In genomic region chr2:151724094-151724493, GRCm38 (mm10) we compare ENCODE assay signal across 26 mouse cellular contexts. TPM values are rescaled to one million over a fixed set of nuclear protein-coding genes. Genes with fewer than 3 reads are reported as not detected.
DNase-seq lines count a peak whose midpoint lies in the region; ATAC-seq and TF ChIP-seq lines count a peak whose summit lies in the region.
"Had no signal": no experiment of that assay in that cellular context is flagged by ENCODE, and none has a peak within 500 bp of the region (broad histone marks: within the 10 kb centered on the region; RNA-seq: fewer than 3 reads in every experiment).

No protein-coding gene starts in this region.

- no peak overlapping the region for H3K27ac ChIP-seq in liver, embryonic 14.5 days
- no peak overlapping the region for H3K27ac ChIP-seq in liver, embryonic 11.5 days (ENCODE audit: low read depth, low read length)
- H3K27ac ChIP-seq in liver, embryonic 16.5 days (ENCODE audit: low read length), result no peak overlapping the region
- no peak overlapping the region for H3K27ac ChIP-seq in liver, embryonic 12.5 days
- H3K27ac ChIP-seq: embryonic facial prominence, embryonic 10.5 days; embryonic facial prominence, embryonic 12.5 days; forebrain, embryonic 13.5 days; forebrain, embryonic 15.5 days had no signal

- peak; percentile 43; the same call in 1 of the 2 replicates for ATAC-seq in liver, embryonic 14.5 days (ENCODE audit: insufficient read depth)
- no peak for ATAC-seq in liver, embryonic 11.5 days (replicated peaks; ENCODE audit: low FRiP score)
- peak; percentile 67 for ATAC-seq in liver, embryonic 16.5 days (ENCODE audit: low read depth)
- ATAC-seq in liver, embryonic 12.5 days, result no peak
- ATAC-seq in megakaryocyte-erythroid progenitor cell, adult 5-6 weeks (replicated peaks; ENCODE audit: low FRiP score, low TSS enrichment, poor library complexity, severe bottlenecking), result peak; percentile 69; the same call in 1 of the 2 replicates
- ATAC-seq: forebrain, embryonic 13.5 days; forebrain, embryonic 15.5 days had no signal

- no peak overlapping the region for H3K9ac ChIP-seq in liver, embryonic 14.5 days (replicated peaks)
- H3K9ac ChIP-seq in liver, embryonic 11.5 days (ENCODE audit: low read depth, low read length), result no peak overlapping the region
- H3K9ac ChIP-seq in liver, embryonic 16.5 days (ENCODE audit: low read depth, low read length), result no peak overlapping the region
- no peak overlapping the region for H3K9ac ChIP-seq in liver, embryonic 12.5 days
- H3K9ac ChIP-seq: embryonic facial prominence, embryonic 12.5 days; forebrain, embryonic 13.5 days; forebrain, embryonic 15.5 days had no signal

- H3K9me3 ChIP-seq in liver, embryonic 14.5 days (ENCODE audit: control insufficient read depth, low read length), result no peaks in the 10 kb centered on the region
- H3K9me3 ChIP-seq in liver, embryonic 11.5 days (ENCODE audit: control insufficient read depth, low read length), result no peaks in the 10 kb centered on the region
- no peaks in the 10 kb centered on the region for H3K9me3 ChIP-seq in liver, embryonic 16.5 days (replicated peaks; ENCODE audit: control insufficient read depth, low read length)
- H3K9me3 ChIP-seq in liver, embryonic 12.5 days (replicated peaks), result no peaks in the 10 kb centered on the region
- H3K9me3 ChIP-seq: embryonic facial prominence, embryonic 10.5 days; embryonic facial prominence, embryonic 12.5 days; forebrain, embryonic 15.5 days had no signal

- TF ChIP-seq CTCF in liver, embryonic 14.5 days (IDR thresholded peaks at IDR 0.05; ENCODE audit: low read depth), result no peak

- H3K36me3 ChIP-seq in liver, embryonic 14.5 days (replicated peaks; ENCODE audit: control insufficient read depth, insufficient read depth, low read depth), result peaks cover 77% of the 10 kb centered on the region
- peaks cover 29% of the 10 kb centered on the region for H3K36me3 ChIP-seq in liver, embryonic 11.5 days (ENCODE audit: control insufficient read depth, insufficient read depth, low read length)
- H3K36me3 ChIP-seq in liver, embryonic 16.5 days (ENCODE audit: control insufficient read depth, insufficient read depth), result peaks cover 51% of the 10 kb centered on the region
- peaks cover 96% of the 10 kb centered on the region for H3K36me3 ChIP-seq in liver, embryonic 12.5 days

- no peaks in the 10 kb centered on the region for H3K27me3 ChIP-seq in liver, embryonic 14.5 days (ENCODE audit: control insufficient read depth, insufficient read depth, low read length)
- no peaks in the 10 kb centered on the region for H3K27me3 ChIP-seq in liver, embryonic 11.5 days (replicated peaks; ENCODE audit: control insufficient read depth, insufficient read depth, low read length)
- no peaks in the 10 kb centered on the region for H3K27me3 ChIP-seq in liver, embryonic 16.5 days (ENCODE audit: control insufficient read depth, insufficient read depth, low read depth, low read length)
- no peaks in the 10 kb centered on the region for H3K27me3 ChIP-seq in liver, embryonic 12.5 days (replicated peaks)
- H3K27me3 ChIP-seq: embryonic facial prominence, embryonic 12.5 days; forebrain, embryonic 13.5 days; forebrain, embryonic 15.5 days had no signal

- no peak overlapping the region for H3K4me3 ChIP-seq in liver, embryonic 14.5 days (ENCODE audit: insufficient read depth in 1 of 2, low read depth in 2 of 2, low read length in 2 of 2)
- H3K4me3 ChIP-seq in liver, embryonic 11.5 days (ENCODE audit: low read depth, low read length), result no peak overlapping the region
- no peak overlapping the region for H3K4me3 ChIP-seq in liver, embryonic 16.5 days (ENCODE audit: low read depth, low read length)
- H3K4me3 ChIP-seq in liver, embryonic 12.5 days, result no peak overlapping the region
- H3K4me3 ChIP-seq: embryonic facial prominence, embryonic 10.5 days; embryonic facial prominence, embryonic 12.5 days; forebrain, embryonic 13.5 days; forebrain, embryonic 15.5 days had no signal

- H3K4me1 ChIP-seq in liver, embryonic 14.5 days (replicated peaks; ENCODE audit: control insufficient read depth in 2 of 2, insufficient read depth in 2 of 2, low read length in 1 of 2), result peaks cover 2 to 3% of the 10 kb centered on the region in 2 experiments; a peak in 2 of 4 replicates
- H3K4me1 ChIP-seq in liver, embryonic 11.5 days (replicated peaks; ENCODE audit: control insufficient read depth, insufficient read depth, low read length), result no peaks in the 10 kb centered on the region
- H3K4me1 ChIP-seq in liver, embryonic 16.5 days (ENCODE audit: control insufficient read depth, low read depth, low read length), result peaks cover 7% of the 10 kb centered on the region
- peaks cover 9% of the 10 kb centered on the region for H3K4me1 ChIP-seq in liver, embryonic 12.5 days
- H3K4me1 ChIP-seq: embryonic facial prominence, embryonic 10.5 days; embryonic facial prominence, embryonic 12.5 days; forebrain, embryonic 13.5 days; forebrain, embryonic 15.5 days had no signal

- no peak for TF ChIP-seq EP300 in liver, embryonic 14.5 days (IDR thresholded peaks at IDR 0.05; ENCODE audit: low read depth)

- 54% methylated on average over 2 of the region's 2 CpGs for WGBS in liver, embryonic 14.5 days (ENCODE audit: insufficient replicate concordance)
- WGBS in liver, embryonic 11.5 days, result 79% methylated on average over 2 of the region's 2 CpGs
- 48% methylated on average over 2 of the region's 2 CpGs for WGBS in liver, embryonic 16.5 days (ENCODE audit: insufficient replicate concordance)
- 56% methylated on average over 2 of the region's 2 CpGs for WGBS in liver, embryonic 12.5 days (ENCODE audit: insufficient replicate concordance)

- no peak overlapping the region for H3K4me2 ChIP-seq in liver, embryonic 14.5 days (ENCODE audit: low read depth)
- H3K4me2 ChIP-seq in liver, embryonic 11.5 days, result no peak overlapping the region
- no peak overlapping the region for H3K4me2 ChIP-seq in liver, embryonic 16.5 days (ENCODE audit: low read depth, low read length)
- no peak overlapping the region for H3K4me2 ChIP-seq in liver, embryonic 12.5 days
- H3K4me2 ChIP-seq: embryonic facial prominence, embryonic 12.5 days; forebrain, embryonic 13.5 days; forebrain, embryonic 15.5 days had no signal

- DNase-seq in liver, embryonic 14.5 days (ENCODE audit: low read depth in 3 of 3, low spot score in 3 of 3), result no peak
- no peak for DNase-seq in liver, embryonic 11.5 days (ENCODE audit: low spot score)
- DNase-seq in embryo, embryonic 9.5 days (ENCODE audit: extremely low spot score), result no peak
- DNase-seq: adrenal gland, adult 2 months; adrenal gland, postnatal 10 days; adrenal gland, postnatal 25 days; cerebellum, adult 11 months; cerebellum, adult 18-20 months; cerebellum, adult 8-10 months; cerebellum, adult 9-11 months; cerebellum, postnatal 14 days; cerebellum, postnatal 36 days; embryo, embryonic 11 days had no signal

RNA-seq across cellular contexts. Expression of gene Psmf1, which starts 19.9 kb away (rescaled TPM):
- 23.9 and 27.4 TPM in 2 replicates for polyA plus RNA-seq in liver, embryonic 14.5 days (2012; rRNA removed)
- 46.2 and 51.4 TPM in 2 replicates for polyA plus RNA-seq in liver, embryonic 14.5 days (2014; fragmentation: Nextera tagmentation; extraction: Ambion mirVana)
- polyA plus RNA-seq in liver, embryonic 11.5 days (2014; fragmentation: Nextera tagmentation; extraction: Ambion mirVana), result 61.4 and 63.8 TPM in 2 replicates
- polyA plus RNA-seq in liver, embryonic 16.5 days (2015; fragmentation: Nextera tagmentation; extraction: Ambion mirVana), result 44.3 and 45.9 TPM in 2 replicates
- 47.3 and 54.6 TPM in 2 replicates for polyA plus RNA-seq in liver, embryonic 12.5 days (2016; fragmentation: Nextera tagmentation; extraction: Ambion mirVana)
- 72.4 and 109 TPM in 2 replicates for total RNA-seq in megakaryocyte-erythroid progenitor cell, adult 5-6 weeks (2014; fragmentation: Nextera tagmentation)
- 11.8 and 30.9 TPM in 2 replicates for total RNA-seq in megakaryocyte-erythroid progenitor cell, adult 5-6 weeks (2017)

RNA-seq across cellular contexts. Expression of gene Tmem74b, which starts 22.3 kb away (rescaled TPM):
- polyA plus RNA-seq in liver, embryonic 14.5 days (2012; rRNA removed), result 0.02 TPM in 1 of 2 replicates, not detected in the other
- 0.06 TPM in 1 of 2 replicates, not detected in the other for polyA plus RNA-seq in liver, embryonic 14.5 days (2014; fragmentation: Nextera tagmentation; extraction: Ambion mirVana)
- 0.32 and 0.62 TPM in 2 replicates for polyA plus RNA-seq in liver, embryonic 11.5 days (2014; fragmentation: Nextera tagmentation; extraction: Ambion mirVana)
- polyA plus RNA-seq in liver, embryonic 16.5 days (2015; fragmentation: Nextera tagmentation; extraction: Ambion mirVana), result 0.11 TPM in 1 of 2 replicates, not detected in the other
- 0.11 and 0.30 TPM in 2 replicates for polyA plus RNA-seq in liver, embryonic 12.5 days (2016; fragmentation: Nextera tagmentation; extraction: Ambion mirVana)
- total RNA-seq in megakaryocyte-erythroid progenitor cell, adult 5-6 weeks (2014; fragmentation: Nextera tagmentation), result not detected in 2 replicates
- not detected in 2 replicates for total RNA-seq in megakaryocyte-erythroid progenitor cell, adult 5-6 weeks (2017)
- total RNA-seq: common myeloid progenitor, adult 5-6 weeks; MEL had no signal

RNA-seq across cellular contexts. Expression of gene Rad21l, which starts 55.8 kb away (rescaled TPM):
- polyA plus RNA-seq in liver, embryonic 14.5 days (2012; rRNA removed), result not detected in 2 replicates
- polyA plus RNA-seq in liver, embryonic 14.5 days (2014; fragmentation: Nextera tagmentation; extraction: Ambion mirVana), result not detected in 2 replicates
- not detected in 2 replicates for polyA plus RNA-seq in liver, embryonic 11.5 days (2014; fragmentation: Nextera tagmentation; extraction: Ambion mirVana)
- not detected in 2 replicates for polyA plus RNA-seq in liver, embryonic 16.5 days (2015; fragmentation: Nextera tagmentation; extraction: Ambion mirVana)
- polyA plus RNA-seq in liver, embryonic 12.5 days (2016; fragmentation: Nextera tagmentation; extraction: Ambion mirVana), result not detected in 2 replicates
- total RNA-seq in megakaryocyte-erythroid progenitor cell, adult 5-6 weeks (2014; fragmentation: Nextera tagmentation), result not detected in 2 replicates
- total RNA-seq in megakaryocyte-erythroid progenitor cell, adult 5-6 weeks (2017), result not detected in 2 replicates
- total RNA-seq: adrenal gland, adult 2 months; adrenal gland, postnatal 10 days; adrenal gland, postnatal 4 days; common myeloid progenitor, adult 5-6 weeks; MEL had no signal
- polyA plus RNA-seq: adrenal gland, adult 2 months; C2C12; embryonic facial prominence, embryonic 10.5 days; embryonic facial prominence, embryonic 12.5 days; embryonic facial prominence, embryonic 14.5 days; forebrain, embryonic 11.5 days; forebrain, embryonic 13.5 days had no signal

Comparison
In these comparisons a context has a peak if more than half of its experiments do, and no peak if none do; other contexts are left out.
1. ATAC-seq: peak in liver, embryonic 14.5 days (single experiment), liver, embryonic 16.5 days (single experiment) and megakaryocyte-erythroid progenitor cell, adult 5-6 weeks (single experiment); none in liver, embryonic 11.5 days (single experiment) and liver, embryonic 12.5 days (single experiment).